Mouse (Mus musculus): ENCODE results near the gene Med12l. TPM values are rescaled to one million over a fixed set of nuclear protein-coding genes. Genes with fewer than 3 reads are reported as not detected.
"Not testable (repeated sequence)": the region's sequence is repeated elsewhere in the genome, so short reads cannot be mapped to it uniquely, and the experiment has no call there.

The Med12l gene
- polyA plus RNA-seq, 1 experiment from 2014 or later, result 1.8 TPM

DNA sequence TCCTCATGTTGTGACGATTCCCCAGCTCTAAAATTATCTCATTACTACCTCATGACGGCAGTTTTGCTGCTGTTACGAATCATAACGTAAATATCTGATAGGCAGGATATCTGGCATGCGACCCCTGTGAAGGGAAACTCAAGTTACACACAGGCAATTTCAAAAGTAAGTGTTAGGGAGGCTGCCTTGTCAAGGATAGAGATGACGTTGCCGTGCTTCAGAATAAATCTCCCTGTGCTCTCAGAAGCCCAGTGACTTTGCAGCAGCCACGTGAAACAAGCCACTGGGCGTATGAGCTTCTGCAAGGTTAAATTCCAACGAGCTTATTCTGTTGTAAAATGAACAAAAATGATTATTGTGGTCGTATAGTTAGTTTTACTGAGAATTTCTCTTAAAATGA is 73.0 kb downstream of the Med12l start:
- H3K4me1 ChIP-seq, result peaks cover 15% of the 10 kb centered on the region
- no peak for ATAC-seq (ENCODE audit: low FRiP score, low read depth)
- H3K27ac ChIP-seq, result no peak overlapping the region
- no peaks in the 10 kb centered on the region for H3K27me3 ChIP-seq
- H3K4me2 ChIP-seq (replicated peaks), result no peak overlapping the region
- no peak overlapping the region for H3K9ac ChIP-seq
- no peaks in the 10 kb centered on the region for H3K9me3 ChIP-seq
- 67% methylated on average over 11 of the region's 11 CpGs for WGBS
- H3K4me3 ChIP-seq, result no peak overlapping the region
- H3K36me3 ChIP-seq, result no peaks in the 10 kb centered on the region

DNA sequence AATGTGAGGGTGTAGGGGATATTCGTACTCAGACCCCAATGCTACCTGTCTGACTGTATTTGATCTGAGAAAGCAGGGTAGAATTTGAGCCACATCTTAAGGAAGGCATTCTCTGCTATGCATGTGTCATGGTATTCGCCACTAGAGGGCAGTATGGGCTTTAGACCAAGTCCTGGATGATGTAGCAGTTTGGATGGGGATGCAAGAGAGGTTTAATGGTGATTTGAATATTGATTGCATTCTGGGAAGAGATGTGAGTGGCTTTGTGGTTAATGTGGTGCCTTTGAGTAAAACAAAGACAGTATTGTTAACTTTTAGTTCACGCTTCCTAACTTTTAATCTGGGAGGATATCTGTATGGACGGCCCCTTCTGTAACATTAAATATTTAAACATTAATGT is 73.7 kb downstream of the Med12l start:
- Histone ChIP-seq H3K4me2 (replicated peaks) (no peak overlapping the region), H3K36me3 (no peaks in the 10 kb centered on the region), H3K9ac (no peak overlapping the region), H3K27me3 (no peaks in the 10 kb centered on the region), H3K27ac (no peak overlapping the region), H3K9me3 (no peaks in the 10 kb centered on the region), H3K4me1 (peaks cover 15% of the 10 kb centered on the region), H3K4me3 (no peak overlapping the region)
- WGBS, result 40% methylated on average over 4 of the region's 4 CpGs
- ATAC-seq (ENCODE audit: low FRiP score, low read depth), result no peak

DNA sequence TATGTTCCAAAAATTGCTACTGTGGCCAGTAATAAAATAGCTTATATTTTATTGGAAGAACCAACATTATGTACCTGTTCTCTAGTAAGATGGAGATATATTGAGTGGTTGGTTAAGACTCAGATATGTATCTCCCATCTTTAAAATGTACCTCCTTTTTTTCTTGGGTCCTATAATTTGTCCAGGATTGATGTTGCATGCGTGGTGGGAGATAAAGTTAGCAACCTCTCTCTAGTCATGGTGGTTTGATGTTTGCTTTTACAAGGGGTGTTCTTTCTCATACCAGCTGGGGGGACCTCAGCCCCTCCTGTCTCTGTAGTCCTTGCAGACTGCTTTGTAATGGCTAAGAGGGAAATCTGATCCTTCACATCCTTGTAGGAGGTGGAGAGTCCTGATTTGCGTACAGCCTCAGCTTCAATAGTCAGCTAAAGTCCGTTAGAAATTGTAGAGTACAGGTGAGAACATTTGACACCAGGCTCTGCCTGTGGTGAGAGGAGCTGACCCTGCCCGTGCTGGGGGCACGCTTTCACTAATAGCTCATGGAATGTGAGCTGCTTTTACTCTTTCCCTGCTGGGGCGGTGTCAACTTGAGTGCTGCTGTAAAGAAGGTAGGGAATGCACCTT is 74.8 kb downstream of the Med12l start:
- H3K9me3 ChIP-seq, result no peaks in the 10 kb centered on the region
- H3K27ac ChIP-seq, result peak overlapping the region; percentile 55; the same call in 1 of the 2 replicates
- peaks cover 15% of the 10 kb centered on the region for H3K4me1 ChIP-seq
- no peak overlapping the region for H3K9ac ChIP-seq
- 10% methylated on average over 6 of the region's 6 CpGs for WGBS
- peak overlapping the region; percentile 40 for H3K4me2 ChIP-seq (replicated peaks)
- H3K36me3 ChIP-seq, result no peaks in the 10 kb centered on the region
- ATAC-seq (ENCODE audit: low FRiP score, low read depth), result no peak
- H3K4me3 ChIP-seq, result no peak overlapping the region
- no peaks in the 10 kb centered on the region for H3K27me3 ChIP-seq

DNA sequence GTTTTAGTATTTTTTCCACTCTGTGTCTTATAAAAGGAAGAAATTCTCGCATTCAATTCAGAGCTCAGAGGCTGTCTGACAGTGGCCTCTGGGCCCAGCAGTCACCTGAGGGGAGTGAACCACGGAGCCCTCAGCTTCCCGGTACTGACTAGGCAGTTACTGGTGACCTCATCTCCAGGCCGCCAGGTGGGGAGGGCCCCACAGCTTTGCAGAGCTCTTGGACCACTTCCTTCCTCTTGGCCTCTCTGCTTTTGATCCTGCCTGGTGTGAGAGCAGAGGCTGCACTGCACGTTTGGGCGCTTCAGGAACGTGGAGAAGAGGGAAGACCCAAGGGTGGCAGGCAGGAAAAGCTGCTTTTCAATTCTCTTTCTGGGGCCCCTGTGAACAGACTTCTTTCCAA is 75.3 kb downstream of the Med12l start:
- Histone ChIP-seq H3K4me3 (no peak overlapping the region), H3K27me3 (no peaks in the 10 kb centered on the region), H3K27ac (peak overlapping the region; percentile 55; the same call in 1 of the 2 replicates), H3K4me1 (peaks cover 15% of the 10 kb centered on the region), H3K4me2 (replicated peaks) (peak overlapping the region; percentile 40), H3K36me3 (no peaks in the 10 kb centered on the region), H3K9ac (peak overlapping the region; percentile 35; the same call in 1 of the 2 replicates), H3K9me3 (no peaks in the 10 kb centered on the region)
- peak; percentile 66 for ATAC-seq (ENCODE audit: low FRiP score, low read depth)
- 8% methylated on average over 7 of the region's 7 CpGs for WGBS

DNA sequence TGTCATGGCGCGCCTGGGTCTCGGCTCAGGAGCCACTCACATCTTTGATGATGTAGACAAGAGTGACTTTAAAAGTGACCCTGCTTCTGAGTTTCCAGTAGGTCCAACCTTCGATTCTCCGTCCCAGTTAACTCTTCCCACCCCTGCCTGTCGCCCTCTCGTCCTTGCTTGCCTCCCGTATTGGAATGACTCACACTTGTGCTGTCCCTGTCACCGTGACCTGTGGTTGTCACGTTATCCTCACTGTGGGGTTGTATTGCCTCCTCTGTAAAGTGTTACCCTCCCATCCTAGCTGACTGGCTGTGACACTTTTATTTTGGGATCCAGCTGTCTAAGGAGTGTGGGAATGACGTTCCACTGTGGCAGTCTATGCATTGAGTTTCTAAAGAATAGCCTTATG is 87.1 kb downstream of the Med12l start:
- no peak overlapping the region for H3K4me2 ChIP-seq (replicated peaks)
- no peak overlapping the region for H3K4me3 ChIP-seq
- H3K27me3 ChIP-seq, result no peaks in the 10 kb centered on the region
- H3K36me3 ChIP-seq, result no peaks in the 10 kb centered on the region
- no peak overlapping the region for H3K27ac ChIP-seq
- H3K9ac ChIP-seq, result no peak overlapping the region
- no peak for ATAC-seq (ENCODE audit: low FRiP score, low read depth)
- 76% methylated on average over 11 of the region's 11 CpGs for WGBS
- no peaks in the 10 kb centered on the region for H3K4me1 ChIP-seq
- no peaks in the 10 kb centered on the region for H3K9me3 ChIP-seq

DNA sequence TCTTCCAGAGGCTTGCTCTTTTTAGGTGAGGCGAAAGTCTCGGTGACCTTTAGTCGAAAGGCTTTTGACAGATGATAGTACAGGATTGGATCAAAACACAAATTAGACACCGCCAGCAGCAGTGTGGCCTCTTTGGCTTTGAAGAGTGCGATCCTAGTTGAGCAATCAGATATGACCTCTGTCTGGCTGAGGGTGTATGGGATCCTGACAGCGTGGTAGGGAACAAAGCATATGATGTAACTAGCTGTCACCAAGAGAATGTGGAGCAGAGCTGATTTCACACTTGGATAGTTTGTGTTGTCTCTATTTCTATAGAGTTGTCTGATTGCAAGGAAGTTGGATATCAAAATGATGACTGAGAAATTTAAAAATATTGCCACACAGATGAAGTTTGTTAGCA is 91.8 kb downstream of the Med12l start:
- H3K9me3 ChIP-seq, result no peaks in the 10 kb centered on the region
- no peak overlapping the region for H3K4me2 ChIP-seq (replicated peaks)
- no peaks in the 10 kb centered on the region for H3K36me3 ChIP-seq
- no peak for ATAC-seq (ENCODE audit: low FRiP score, low read depth)
- WGBS, result 79% methylated on average over 6 of the region's 6 CpGs
- no peaks in the 10 kb centered on the region for H3K4me1 ChIP-seq
- H3K27ac ChIP-seq, result no peak overlapping the region
- no peaks in the 10 kb centered on the region for H3K27me3 ChIP-seq
- H3K4me3 ChIP-seq, result no peak overlapping the region
- no peak overlapping the region for H3K9ac ChIP-seq

DNA sequence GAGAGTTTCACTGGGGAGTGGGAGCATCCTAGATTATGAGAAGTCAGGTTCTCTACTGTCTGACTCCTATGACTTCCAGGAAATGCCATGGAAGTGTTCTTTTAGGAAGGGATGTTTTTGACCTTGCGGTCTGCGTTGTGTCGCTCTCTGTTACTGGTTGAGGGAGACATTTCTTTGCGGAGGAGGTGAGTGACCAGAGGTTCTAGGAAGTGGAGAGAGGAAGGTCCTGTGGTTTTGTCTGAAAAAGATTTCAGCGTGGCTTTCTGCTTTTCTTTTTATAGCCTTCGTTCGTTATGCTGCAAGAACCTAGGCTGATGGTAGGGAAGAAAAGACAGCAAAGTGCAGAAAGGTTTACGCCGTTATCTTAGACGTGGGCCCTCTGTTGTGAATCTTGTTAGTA is 92.9 kb downstream of the Med12l start:
- H3K4me1 ChIP-seq, result no peaks in the 10 kb centered on the region
- no peak for ATAC-seq (ENCODE audit: low FRiP score, low read depth)
- no peak overlapping the region for H3K27ac ChIP-seq
- no peak overlapping the region for H3K9ac ChIP-seq
- no peaks in the 10 kb centered on the region for H3K36me3 ChIP-seq
- no peak overlapping the region for H3K4me2 ChIP-seq (replicated peaks)
- no peak overlapping the region for H3K4me3 ChIP-seq
- no peaks in the 10 kb centered on the region for H3K27me3 ChIP-seq
- H3K9me3 ChIP-seq, result no peaks in the 10 kb centered on the region
- WGBS, result 80% methylated on average over 10 of the region's 10 CpGs

- Histone ChIP-seq H3K4me2 (replicated peaks) (no peak within 1 kb of the TSS), H3K4me3 (no peak within 1 kb of the TSS), H3K9ac (no peak within 1 kb of the TSS), H3K27ac (no peak within 1 kb of the TSS), H3K9me3 (no peaks in the 10 kb centered on the region), H3K4me1 (no peaks in the 10 kb centered on the region), H3K27me3 (no peaks in the 10 kb centered on the region), H3K36me3 (no peaks in the 10 kb centered on the region)
- 70% methylated on average over 6 of the region's 6 CpGs for WGBS
- no peak for ATAC-seq (ENCODE audit: low FRiP score, low read depth)
Observed at GRCm38 (mm10) chr3:59101218-59101986, 95.8 kb downstream of the Med12l start, which contains the start of gene Gpr171. Gpr171 (minus strand) TSS chr3:59101821.

DNA sequence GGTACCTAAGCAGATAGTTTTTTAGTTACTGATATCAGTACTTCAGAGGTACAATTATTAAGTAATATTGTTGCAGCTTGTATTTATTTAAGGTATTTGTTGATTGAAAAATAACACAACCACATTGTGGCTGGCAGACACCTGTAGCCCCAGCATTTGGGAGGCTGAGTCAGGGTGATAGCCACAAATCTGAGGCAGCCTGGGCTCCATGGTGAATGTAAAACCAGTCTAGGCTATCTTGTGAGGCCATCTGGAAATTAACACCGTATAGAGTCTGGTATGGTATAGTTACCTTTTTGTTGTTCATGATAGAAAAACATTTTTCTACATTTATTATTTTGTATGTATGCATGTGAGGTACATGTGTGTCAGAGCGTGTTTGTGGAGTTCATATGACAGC is 96.5 kb downstream of the Med12l start:
- Histone ChIP-seq H3K27me3 (no peaks in the 10 kb centered on the region), H3K9ac (no peak overlapping the region), H3K36me3 (no peaks in the 10 kb centered on the region), H3K4me2 (replicated peaks) (no peak overlapping the region), H3K4me1 (no peaks in the 10 kb centered on the region), H3K27ac (no peak overlapping the region), H3K4me3 (no peak overlapping the region), H3K9me3 (no peaks in the 10 kb centered on the region)
- ATAC-seq (ENCODE audit: low FRiP score, low read depth), result no peak
- WGBS, result 93% methylated on average over 2 of the region's 2 CpGs

GRCm38 (mm10) chr3:59104462-59104861 is 98.8 kb downstream of the Med12l start:
- Histone ChIP-seq H3K27ac (no peak overlapping the region), H3K36me3 (no peaks in the 10 kb centered on the region), H3K27me3 (no peaks in the 10 kb centered on the region), H3K4me2 (replicated peaks) (no peak overlapping the region), H3K4me1 (no peaks in the 10 kb centered on the region), H3K9ac (no peak overlapping the region), H3K9me3 (no peaks in the 10 kb centered on the region), H3K4me3 (no peak overlapping the region)
- WGBS, result 75% methylated on average over 4 of the region's 4 CpGs
- no peak for ATAC-seq (ENCODE audit: low FRiP score, low read depth)

DNA sequence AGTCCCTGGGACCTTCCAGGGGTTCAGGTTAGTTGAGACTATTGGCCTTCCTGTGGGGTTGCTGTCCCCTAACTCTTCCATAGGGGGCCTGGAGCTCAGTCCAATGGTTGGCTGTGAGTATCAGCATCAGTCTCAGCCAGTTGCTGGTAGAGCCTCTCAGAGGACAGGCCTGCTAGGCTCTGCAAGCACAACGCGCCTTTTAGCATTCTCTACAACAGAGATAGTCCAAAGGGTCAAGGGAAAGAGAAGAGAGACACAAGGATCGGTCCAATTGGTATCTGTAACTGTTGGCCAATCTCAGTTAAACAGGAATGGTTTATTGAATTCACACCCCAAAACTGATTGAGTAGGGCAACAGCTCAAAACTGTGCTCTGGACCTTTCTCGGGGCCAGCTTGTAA is 101.8 kb downstream of the Med12l start:
- Histone ChIP-seq H3K4me2 (replicated peaks) (no peak overlapping the region), H3K27ac (no peak overlapping the region), H3K36me3 (no peaks in the 10 kb centered on the region), H3K4me1 (no peaks in the 10 kb centered on the region), H3K9ac (no peak overlapping the region), H3K9me3 (no peaks in the 10 kb centered on the region), H3K4me3 (no peak overlapping the region), H3K27me3 (no peaks in the 10 kb centered on the region)
- ATAC-seq (ENCODE audit: low FRiP score, low read depth), result no peak
- 92% methylated on average over 4 of the region's 4 CpGs for WGBS

DNA sequence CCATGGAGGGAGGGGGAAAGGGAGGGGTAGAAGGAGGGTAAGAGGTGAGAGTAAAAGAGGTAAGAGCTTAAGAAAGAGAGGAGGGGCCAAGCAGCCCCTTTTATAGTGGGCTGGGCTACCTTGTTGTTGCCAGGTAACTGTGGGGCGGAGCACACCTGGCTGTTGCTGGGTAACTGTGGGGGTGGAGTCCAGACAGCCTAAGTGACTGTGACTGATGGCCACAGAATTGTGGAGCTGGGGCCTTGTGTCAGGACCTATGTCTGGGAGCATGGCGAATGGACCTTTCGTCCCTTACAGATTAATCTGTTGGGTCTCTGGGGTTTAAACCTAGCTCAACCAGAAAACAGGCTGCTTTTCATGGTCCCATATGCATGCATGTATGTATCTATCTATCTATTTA is 104.2 kb downstream of the Med12l start:
- ATAC-seq (ENCODE audit: low FRiP score, low read depth); H3K9ac ChIP-seq; H3K4me1 ChIP-seq; H3K36me3 ChIP-seq; H3K4me2 ChIP-seq (replicated peaks); H3K27me3 ChIP-seq; H3K27ac ChIP-seq; H3K4me3 ChIP-seq; H3K9me3 ChIP-seq: not testable (repeated sequence)
- WGBS, result 94% methylated on average over 3 of the region's 3 CpGs

- Histone ChIP-seq H3K4me3 (no peak overlapping the region), H3K27ac (no peak overlapping the region), H3K9ac (no peak overlapping the region), H3K4me2 (replicated peaks) (no peak overlapping the region), H3K27me3 (no peaks in the 10 kb centered on the region), H3K9me3 (no peaks in the 10 kb centered on the region), H3K4me1 (no peaks in the 10 kb centered on the region), H3K36me3 (no peaks in the 10 kb centered on the region)
- ATAC-seq (ENCODE audit: low FRiP score, low read depth), result no peak
- 64% methylated on average over 3 of the region's 3 CpGs for WGBS
Observed at GRCm38 (mm10) chr3:59111944-59112343, 106.3 kb downstream of the Med12l start.

Data from limb, embryonic 13.5 days (tissue).